Mouse (Mus musculus) CH12F3 (cell line): Measurements from ENCODE around the gene Ctns.

ENCODE experiments used
- in situ Hi-C: fragments of 300-500 bp; cut with MboI; formaldehyde crosslinking; loops from 2 replicates; pipeline ENCODE4 v1.14.3; 2020; ENCODE audit warnings: low sequenced_read_pairs

Ctns gene

GRCm38 (mm10) chr11:73198603-73199229 is at the start of gene Ctns:
Ctns (minus strand) TSS chr11:73199042.
- in situ Hi-C loops: no loop called here

GRCm38 (mm10) chr11:73242777-73243176 is 43.9 kb upstream of the Ctns start:
- in situ Hi-C loops: no loop called here

GRCm38 (mm10) chr11:73242199-73242598 is 43.4 kb upstream of the Ctns start:
- in situ Hi-C loops: no loop called here

- in situ Hi-C loops: no loop called here
These were observed 37.9 kb upstream of the Ctns start for GRCm38 (mm10) chr11:73236731-73237130.

GRCm38 (mm10) chr11:73235990-73236701 is 37.3 kb upstream of the Ctns start:
- in situ Hi-C loops: no loop called here

- in situ Hi-C loops: no loop called here
These were observed 35.1 kb upstream of the Ctns start, which contains the start of gene Trpv1 for GRCm38 (mm10) chr11:73233992-73234391. Trpv1 (plus strand) TSS chr11:73234292.

DNA sequence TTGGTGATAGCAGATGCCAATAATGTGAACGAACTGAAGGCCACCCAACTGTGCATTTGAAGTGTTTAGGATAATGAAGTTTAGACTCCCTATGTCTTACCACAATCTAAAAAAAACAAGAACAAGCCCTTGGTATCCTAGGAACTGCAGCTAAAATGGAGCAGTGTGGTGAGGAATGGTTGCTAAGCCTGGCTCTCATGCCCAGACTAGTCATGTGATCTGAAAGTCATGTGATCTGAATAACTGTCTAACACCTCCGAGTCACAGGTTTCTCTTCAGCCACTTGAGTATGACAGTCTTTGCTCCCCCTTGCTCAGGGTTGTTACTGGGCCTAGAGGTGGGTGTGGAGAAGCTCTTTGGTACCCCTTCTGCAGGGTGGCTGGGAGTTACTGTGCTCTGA is 33.7 kb upstream of the Ctns start:
- in situ Hi-C loops: no loop called here

GRCm38 (mm10) chr11:73230081-73230480 is 31.2 kb upstream of the Ctns start:
- in situ Hi-C loops: no loop called here

- in situ Hi-C loops: no loop called here
These were observed 30.0 kb upstream of the Ctns start for GRCm38 (mm10) chr11:73228881-73229280.

- in situ Hi-C loops: no loop called here
These were observed 27.0 kb upstream of the Ctns start for GRCm38 (mm10) chr11:73225856-73226255.

GRCm38 (mm10) chr11:73223966-73224365 is 25.1 kb upstream of the Ctns start:
- in situ Hi-C loops: no loop called here

GRCm38 (mm10) chr11:73222846-73223245 is 24.0 kb upstream of the Ctns start:
- in situ Hi-C loops: no loop called here

DNA sequence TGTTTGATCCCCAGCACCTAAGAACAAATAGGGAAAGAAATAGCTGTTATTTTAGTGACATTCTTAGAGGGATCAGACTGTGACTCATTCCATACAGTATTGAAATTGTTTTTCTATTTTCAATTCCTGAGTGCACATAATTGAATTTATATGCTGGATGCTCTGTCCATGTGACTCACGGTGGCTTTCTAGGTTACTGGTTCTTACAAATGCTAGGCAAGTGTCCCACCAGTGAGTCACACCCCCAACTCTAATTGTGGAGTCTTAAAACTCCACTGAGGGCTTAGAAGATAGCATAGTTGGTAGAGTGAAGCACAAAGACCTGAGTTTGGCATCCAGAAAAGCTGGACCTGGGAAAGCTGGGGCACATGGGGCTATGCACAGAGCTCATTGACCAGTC is 21.8 kb upstream of the Ctns start:
- in situ Hi-C loops: no loop called here

- in situ Hi-C loops: no loop called here
These were observed 20.8 kb upstream of the Ctns start for GRCm38 (mm10) chr11:73219671-73220070.

GRCm38 (mm10) chr11:73213956-73214355 is 15.1 kb upstream of the Ctns start:
- in situ Hi-C loops: no loop called here

DNA sequence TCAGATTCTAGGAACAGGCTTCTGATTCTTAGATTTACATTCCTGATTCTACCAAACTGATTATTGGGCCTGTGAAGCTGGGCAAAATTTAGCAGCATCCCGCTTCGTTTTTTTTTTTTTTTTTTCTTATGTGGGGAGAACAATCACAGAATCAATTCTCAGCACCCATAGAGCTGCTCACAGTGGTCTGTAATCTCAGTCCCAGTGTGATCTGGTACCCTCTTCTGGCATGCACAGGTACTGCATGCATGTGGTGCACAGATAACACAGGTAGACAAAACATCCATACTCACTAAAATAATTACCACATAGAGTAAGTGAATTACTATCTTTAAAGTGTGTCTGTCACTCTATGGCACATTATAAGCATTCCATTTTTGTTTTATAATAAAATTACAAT is 8.8 kb upstream of the Ctns start:
- in situ Hi-C loops: no loop called here

- in situ Hi-C loops: no loop called here
These were observed 6.4 kb upstream of the Ctns start for GRCm38 (mm10) chr11:73205194-73205593.

DNA sequence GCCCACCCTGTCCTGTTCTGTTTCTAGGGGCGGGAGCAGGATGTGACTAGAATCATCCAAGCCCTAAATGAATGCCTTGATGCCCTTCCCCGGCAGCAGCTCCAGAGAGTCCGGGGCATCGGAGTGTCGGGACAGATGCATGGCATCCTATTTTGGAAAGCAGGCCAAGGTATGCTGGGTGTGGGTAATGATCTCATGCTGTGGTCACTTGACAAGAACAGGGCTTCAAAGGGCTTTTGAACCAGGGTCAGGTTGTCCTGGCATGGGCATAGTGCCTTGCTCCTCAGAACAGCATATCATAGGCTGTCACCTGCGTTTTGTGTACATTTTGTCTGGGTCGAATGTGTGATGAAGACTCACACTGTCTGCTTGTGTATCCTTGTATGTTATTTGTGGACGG is 5.1 kb upstream of the Ctns start:
- in situ Hi-C loops: no loop called here

- in situ Hi-C loops: no loop called here
These were observed 2.8 kb upstream of the Ctns start for GRCm38 (mm10) chr11:73201597-73201996.

GRCm38 (mm10) chr11:73201021-73201420 is 2.2 kb upstream of the Ctns start:
- in situ Hi-C loops: no loop called here

- in situ Hi-C loops: no loop called here
These were observed 1.0 kb upstream of the Ctns start for GRCm38 (mm10) chr11:73199879-73200278.

GRCm38 (mm10) chr11:73199230-73199712 is 429 bp upstream of the Ctns start, which contains the start of gene Shpk:
Shpk (plus strand) TSS chr11:73199460.
- in situ Hi-C loops: no loop called here
